Mouse (Mus musculus) liver, embryonic 11.5 days (tissue): ENCODE data around the gene Plk3. TPM values are rescaled to one million over a fixed set of nuclear protein-coding genes. Genes with fewer than 3 reads are reported as not detected.

Experiments used
- ATAC-seq: fragments of 200-750 bp; cut with Nextera tagmentation; replicated peaks from 2 replicates; pipeline ENCODE4 v1.8.0; 2017; ENCODE audit warnings: moderate number of reproducible peaks, mild to moderate bottlenecking, moderate TSS enrichment, moderate library complexity; ENCODE audit not compliant: low FRiP score
- DNase-seq: peaks from one replicate; pipeline ENCODE4 v3.0.0-alpha.2; 2017; ENCODE audit warnings: low spot score
- H3K27ac ChIP-seq: fragments of 300-500 bp; sonication (generic); 2 replicates; pipeline ENCODE4 v1.5.1; 2014; ENCODE audit warnings: mild to moderate bottlenecking, low read depth, low read length, control low read depth
- H3K27me3 ChIP-seq: fragments of 300-500 bp; sonication (generic); replicated peaks from 2 replicates; pipeline ENCODE4 v1.6.1; 2014; ENCODE audit warnings: low read length, mixed read lengths; ENCODE audit not compliant: control insufficient read depth, insufficient read depth
- H3K36me3 ChIP-seq: fragments of 300-500 bp; sonication (generic); 2 replicates; pipeline ENCODE4 v1.6.1; 2014; ENCODE audit warnings: mild to moderate bottlenecking, low read length, moderate library complexity, mixed read lengths; ENCODE audit not compliant: control insufficient read depth, insufficient read depth
- H3K4me1 ChIP-seq: fragments of 300-500 bp; sonication (generic); replicated peaks from 2 replicates; pipeline ENCODE4 v1.6.1; 2014; ENCODE audit warnings: low read length, mixed read lengths; ENCODE audit not compliant: control insufficient read depth, insufficient read depth
- H3K4me2 ChIP-seq: fragments of 300-500 bp; sonication (generic); 2 replicates; pipeline ENCODE4 v1.6.1; 2014; ENCODE audit warnings: mild to moderate bottlenecking, control low read depth, moderate library complexity
- H3K4me3 ChIP-seq: fragments of 300-500 bp; sonication (generic); 2 replicates; pipeline ENCODE4 v1.5.1; 2014; ENCODE audit warnings: low read depth, low read length, control low read depth
- H3K9ac ChIP-seq: fragments of 300-500 bp; sonication (generic); 2 replicates; pipeline ENCODE4 v1.6.1; 2014; ENCODE audit warnings: low read depth, low read length, control low read depth
- H3K9me3 ChIP-seq: fragments of 300-500 bp; sonication (generic); 2 replicates; pipeline ENCODE4 v1.6.1; 2016; ENCODE audit warnings: low read length, inconsistent platforms, mixed read lengths; ENCODE audit not compliant: control insufficient read depth
- WGBS: fragments of 180-500 bp; shearing (Covaris S2); extraction: QIAGEN DNeasy Blood & Tissue Kit; methylation state at CpG from one replicate; pipeline ENCODE4 v1.1.7; 2014; 5-methylcytosine and 5-hydroxymethylcytosine counted together
- polyA plus RNA-seq: library from polyadenylated mRNA; unstranded; fragments of >200 nt; fragmentation: Nextera tagmentation; extraction: Ambion mirVana; gene quantifications from 2 replicates; pipeline ENCODE4 v1.2.1, GENCODE M21; 2014

Plk3 gene
- polyA plus RNA-seq, 1 experiment from 2014 or later: 2.4 TPM

DNA sequence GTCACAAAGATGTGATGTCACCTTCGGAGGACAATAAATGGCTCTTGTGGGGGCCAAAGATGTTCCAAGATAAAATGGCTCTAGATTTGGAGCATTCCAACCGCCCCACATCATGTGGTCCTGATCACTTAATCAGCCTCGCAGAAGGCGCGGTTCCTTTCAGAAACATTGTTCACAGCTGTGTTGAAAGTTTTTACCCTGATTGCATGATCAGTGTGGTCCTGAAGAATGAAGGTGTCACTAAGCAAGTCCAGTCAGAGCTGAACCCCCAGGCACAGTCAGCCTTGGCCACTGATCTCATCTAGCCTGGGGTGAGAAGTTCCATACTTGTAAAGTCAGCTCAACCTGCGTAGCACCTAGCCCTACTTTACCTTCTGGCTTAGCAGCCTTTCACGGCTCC lies 15.8 kb downstream of the Plk3 start:
- DNase-seq: no peak
- H3K9me3 ChIP-seq: no peaks in the 10 kb centered on the region
- H3K4me3 ChIP-seq: no peak overlapping the region
- no peaks in the 10 kb centered on the region for H3K36me3 ChIP-seq
- no peak overlapping the region for H3K27ac ChIP-seq
- H3K4me2 ChIP-seq: no peak overlapping the region
- no peak overlapping the region for H3K9ac ChIP-seq
- H3K4me1 ChIP-seq: peaks cover 9% of the 10 kb centered on the region
- no peaks in the 10 kb centered on the region for H3K27me3 ChIP-seq
- 91% methylated on average over 7 of the region's 7 CpGs for WGBS
- no peak for ATAC-seq

DNA sequence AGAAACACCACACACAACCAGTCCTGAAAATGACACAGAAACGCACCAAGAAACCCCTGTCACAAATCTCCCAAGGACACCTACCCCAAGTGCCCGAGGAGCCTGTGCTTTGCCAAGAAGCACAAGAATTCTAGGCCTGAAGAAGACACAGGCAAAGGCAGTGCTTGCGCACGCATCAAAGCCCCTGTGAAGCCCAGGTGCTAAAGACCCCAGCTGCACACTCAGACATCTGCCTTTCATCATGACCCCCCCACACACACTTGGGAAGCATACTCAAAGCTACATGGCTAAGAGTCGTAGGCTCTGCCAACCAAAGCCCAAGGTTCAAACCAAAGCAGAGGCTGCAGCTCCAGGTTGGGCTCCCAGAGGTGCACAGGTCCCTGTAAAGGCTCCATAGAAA lies 18.2 kb downstream of the Plk3 start:
- no peak for ATAC-seq
- H3K36me3 ChIP-seq: no peaks in the 10 kb centered on the region
- 85% methylated on average over 5 of the region's 5 CpGs for WGBS
- no peak overlapping the region for H3K27ac ChIP-seq
- H3K4me1 ChIP-seq: peaks cover 4% of the 10 kb centered on the region
- no peak overlapping the region for H3K4me3 ChIP-seq
- no peaks in the 10 kb centered on the region for H3K9me3 ChIP-seq
- H3K4me2 ChIP-seq: no peak overlapping the region
- no peak for DNase-seq
- H3K27me3 ChIP-seq: no peaks in the 10 kb centered on the region
- H3K9ac ChIP-seq: no peak overlapping the region

- H3K4me3 ChIP-seq: no peak overlapping the region
Observed at GRCm38 (mm10) chr4:117113237-117113636, 20.5 kb downstream of the Plk3 start.

DNA sequence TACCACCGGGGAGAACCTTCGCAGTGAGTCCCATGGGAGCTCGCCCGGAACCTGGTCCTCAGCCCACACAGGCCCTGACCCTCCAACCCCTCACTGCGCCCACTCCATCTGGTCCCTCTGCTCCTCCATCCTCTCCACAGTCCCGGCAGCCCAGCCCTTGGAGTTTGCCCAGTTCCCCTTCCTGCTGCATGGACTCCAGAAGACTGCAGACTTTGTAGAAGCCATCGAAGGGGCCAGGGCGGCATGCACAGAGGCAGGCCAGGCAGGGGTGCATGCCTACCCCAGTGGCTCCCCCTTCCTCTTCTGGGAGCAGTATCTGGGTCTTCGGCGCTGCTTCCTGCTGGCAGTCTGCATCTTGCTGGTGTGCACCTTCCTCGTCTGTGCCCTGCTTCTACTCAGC lies 22.8 kb downstream of the Plk3 start:
- Histone ChIP-seq H3K9me3 (no peaks in the 10 kb centered on the region), H3K4me1 (no peaks in the 10 kb centered on the region), H3K4me3 (no peak overlapping the region), H3K27ac (no peak overlapping the region), H3K4me2 (no peak overlapping the region), H3K9ac (no peak overlapping the region), H3K36me3 (no peaks in the 10 kb centered on the region; the same call in 1 of the 2 replicates), H3K27me3 (no peaks in the 10 kb centered on the region)
- DNase-seq: no peak
- WGBS: 82% methylated on average over 11 of the region's 11 CpGs
- ATAC-seq: no peak

More at GRCm38 (mm10) chr4:117113237-117113636, 20.5 kb downstream of the Plk3 start:
- H3K9me3 ChIP-seq: no peaks in the 10 kb centered on the region
- no peaks in the 10 kb centered on the region for H3K27me3 ChIP-seq
- no peak overlapping the region for H3K4me2 ChIP-seq
- ATAC-seq (no peak), DNase-seq (no peak)
- 81% methylated on average over 1 of the region's 1 CpGs for WGBS
- H3K9ac ChIP-seq: no peak overlapping the region
- H3K4me1 ChIP-seq: no peaks in the 10 kb centered on the region
- H3K36me3 ChIP-seq: no peaks in the 10 kb centered on the region; the same call in 1 of the 2 replicates
- H3K27ac ChIP-seq: no peak overlapping the region

DNA sequence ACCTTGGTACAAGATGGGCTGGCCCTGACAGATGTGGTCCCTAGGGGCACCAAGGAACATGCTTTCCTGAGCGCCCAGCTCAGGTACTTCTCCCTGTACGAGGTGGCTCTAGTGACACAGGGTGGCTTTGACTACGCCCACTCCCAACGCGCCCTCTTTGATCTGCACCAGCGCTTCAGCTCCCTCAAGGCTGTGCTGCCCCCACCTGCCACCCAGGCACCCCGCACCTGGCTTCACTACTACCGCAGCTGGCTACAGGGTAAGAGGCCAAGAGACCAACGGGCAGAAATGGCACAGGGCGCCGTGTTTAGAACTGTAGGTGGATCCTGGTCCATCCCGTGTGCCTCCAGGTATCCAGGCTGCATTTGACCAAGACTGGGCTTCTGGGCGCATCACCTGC lies 23.5 kb downstream of the Plk3 start:
- H3K9me3 ChIP-seq: no peaks in the 10 kb centered on the region
- H3K27me3 ChIP-seq: no peaks in the 10 kb centered on the region
- H3K4me2 ChIP-seq: no peak overlapping the region
- 88% methylated on average over 13 of the region's 13 CpGs for WGBS
- H3K9ac ChIP-seq: no peak overlapping the region
- no peak overlapping the region for H3K27ac ChIP-seq
- H3K4me1 ChIP-seq: no peaks in the 10 kb centered on the region
- no peak for ATAC-seq
- DNase-seq: no peak
- no peaks in the 10 kb centered on the region; the same call in 1 of the 2 replicates for H3K36me3 ChIP-seq
- H3K4me3 ChIP-seq: no peak overlapping the region

- Histone ChIP-seq H3K4me2 (no peak overlapping the region), H3K4me3 (no peak overlapping the region), H3K27me3 (no peaks in the 10 kb centered on the region), H3K36me3 (no peaks in the 10 kb centered on the region; the same call in 1 of the 2 replicates), H3K9ac (no peak overlapping the region), H3K9me3 (no peaks in the 10 kb centered on the region), H3K27ac (no peak overlapping the region), H3K4me1 (no peaks in the 10 kb centered on the region)
- 90% methylated on average over 25 of the region's 25 CpGs for WGBS
- DNase-seq (no peak), ATAC-seq (no peak)
Observed at GRCm38 (mm10) chr4:117109330-117109729, 24.4 kb downstream of the Plk3 start.

DNA sequence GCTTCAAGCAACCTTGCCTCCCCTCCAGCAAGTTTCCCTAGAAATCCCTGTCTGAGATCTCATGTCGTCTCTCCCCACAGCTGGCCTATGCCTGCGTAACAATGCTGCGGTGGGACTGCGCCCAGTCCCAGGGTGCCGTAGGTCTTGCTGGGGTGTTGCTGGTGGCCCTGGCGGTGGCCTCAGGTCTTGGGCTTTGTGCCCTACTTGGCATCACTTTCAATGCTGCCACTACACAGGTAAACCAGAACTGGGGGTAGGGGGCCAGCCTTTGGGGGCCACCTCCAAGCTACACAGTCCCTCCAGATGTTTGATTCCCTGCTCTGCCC lies 25.3 kb downstream of the Plk3 start:
- Histone ChIP-seq H3K27me3 (no peaks in the 10 kb centered on the region), H3K9me3 (no peaks in the 10 kb centered on the region), H3K4me1 (no peaks in the 10 kb centered on the region), H3K9ac (no peak overlapping the region), H3K4me3 (no peak overlapping the region), H3K36me3 (no peaks in the 10 kb centered on the region; the same call in 1 of the 2 replicates), H3K4me2 (no peak overlapping the region), H3K27ac (no peak overlapping the region)
- 90% methylated on average over 6 of the region's 6 CpGs for whole genome bisulfite sequencing
- ATAC-seq: no peak
- no peak for DNase-seq

DNA sequence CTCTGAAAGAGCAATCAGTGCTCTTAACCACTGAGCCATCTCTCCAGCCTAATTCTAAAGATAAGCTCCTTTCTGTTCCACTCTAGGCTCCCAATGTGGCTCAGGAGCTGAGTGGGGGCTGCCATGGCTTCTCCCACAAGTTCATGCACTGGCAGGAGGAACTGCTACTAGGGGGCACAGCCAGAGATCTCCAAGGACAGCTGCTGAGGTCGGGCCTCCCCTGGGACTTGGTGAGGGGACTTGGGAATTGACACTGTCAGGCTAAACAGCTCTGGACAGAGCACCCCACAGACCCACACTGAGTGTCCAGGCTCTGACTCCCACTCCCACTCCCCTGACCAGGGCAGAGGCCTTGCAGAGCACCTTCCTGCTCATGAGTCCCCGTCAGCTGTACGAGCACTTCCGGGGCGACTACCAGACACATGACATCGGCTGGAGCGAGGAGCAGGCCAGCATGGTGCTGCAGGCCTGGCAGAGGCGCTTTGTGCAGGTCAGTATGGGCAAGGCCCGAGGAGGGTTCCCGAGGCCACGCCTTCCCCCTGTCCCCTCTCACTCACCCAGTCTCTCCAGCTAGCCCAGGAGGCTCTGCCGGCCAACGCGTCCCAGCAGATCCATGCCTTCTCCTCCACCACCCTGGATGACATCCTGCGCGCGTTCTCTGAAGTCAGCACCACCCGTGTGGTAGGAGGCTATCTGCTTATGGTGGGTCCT lies 25.8 kb downstream of the Plk3 start:
- ATAC-seq (no peak), DNase-seq (no peak)
- no peaks in the 10 kb centered on the region for H3K27me3 ChIP-seq
- no peaks in the 10 kb centered on the region; the same call in 1 of the 2 replicates for H3K36me3 ChIP-seq
- H3K4me2 ChIP-seq: no peak overlapping the region
- H3K9me3 ChIP-seq: no peaks in the 10 kb centered on the region
- no peaks in the 10 kb centered on the region for H3K4me1 ChIP-seq
- 86% methylated on average over 18 of the region's 18 CpGs for WGBS
- H3K9ac ChIP-seq: no peak overlapping the region
- no peak overlapping the region for H3K27ac ChIP-seq
- H3K4me3 ChIP-seq: no peak overlapping the region

- Histone ChIP-seq H3K4me3 (no peak overlapping the region), H3K4me1 (0 out of 2 replicates have a peak, but pooled peaks cover 3% of the 10 kb centered on the region), H3K36me3 (no peaks in the 10 kb centered on the region; the same call in 1 of the 2 replicates), H3K4me2 (no peak overlapping the region), H3K27ac (no peak overlapping the region), H3K9ac (no peak overlapping the region), H3K27me3 (no peaks in the 10 kb centered on the region), H3K9me3 (no peaks in the 10 kb centered on the region)
- DNase-seq (no peak), ATAC-seq (no peak)
- WGBS: 79% methylated on average over 10 of the region's 10 CpGs
Observed at GRCm38 (mm10) chr4:117105127-117105526, 28.6 kb downstream of the Plk3 start.
